Mouse (Mus musculus): ENCODE measurements around the gene Rapgef4. TPM values are rescaled to one million over a fixed set of nuclear protein-coding genes. Genes with fewer than 3 reads are reported as not detected.

Rapgef4 gene
- polyA plus RNA-seq, 1 experiment = not detected

- TF ChIP-seq GATA1 (IDR thresholded peaks at IDR 0.05; ENCODE audit: low read length) (no peak), TAL1 (IDR thresholded peaks at IDR 0.05; ENCODE audit: low read length) (no peak)
- no peaks in the 10 kb centered on the region for H3K36me3 ChIP-seq (ENCODE audit: control insufficient read depth)
- no peaks in the 10 kb centered on the region for H3K4me1 ChIP-seq (ENCODE audit: control insufficient read depth)
- no peaks in the 10 kb centered on the region for H3K9me3 ChIP-seq (ENCODE audit: control insufficient read depth, low read length)
- H3K4me3 ChIP-seq (replicated peaks) = no peak overlapping the region
- no peaks in the 10 kb centered on the region for H3K27me3 ChIP-seq (ENCODE audit: control insufficient read depth)
Observed at GRCm38 (mm10) chr2:72179600-72180301, 198.7 kb downstream of the Rapgef4 start.

GRCm38 (mm10) chr2:72181443-72181842 is 200.4 kb downstream of the Rapgef4 start:
- no peak for TF ChIP-seq TAL1 (IDR thresholded peaks at IDR 0.05; ENCODE audit: low read length)
- TF ChIP-seq GATA1 (IDR thresholded peaks at IDR 0.05; ENCODE audit: low read length) = no peak
- no peak overlapping the region for H3K4me3 ChIP-seq (replicated peaks)
- no peaks in the 10 kb centered on the region for H3K36me3 ChIP-seq (ENCODE audit: control insufficient read depth)
- H3K9me3 ChIP-seq (ENCODE audit: control insufficient read depth, low read length) = no peaks in the 10 kb centered on the region
- H3K4me1 ChIP-seq (ENCODE audit: control insufficient read depth) = no peaks in the 10 kb centered on the region
- no peaks in the 10 kb centered on the region for H3K27me3 ChIP-seq (ENCODE audit: control insufficient read depth)

- no peaks in the 10 kb centered on the region for H3K27me3 ChIP-seq (ENCODE audit: control insufficient read depth)
- no peaks in the 10 kb centered on the region for H3K4me1 ChIP-seq (ENCODE audit: control insufficient read depth)
- H3K36me3 ChIP-seq (ENCODE audit: control insufficient read depth) = no peaks in the 10 kb centered on the region
- TF ChIP-seq TAL1 (IDR thresholded peaks at IDR 0.05; ENCODE audit: low read length) = no peak
- no peak for TF ChIP-seq GATA1 (IDR thresholded peaks at IDR 0.05; ENCODE audit: low read length)
- no peak overlapping the region for H3K4me3 ChIP-seq (replicated peaks)
- H3K9me3 ChIP-seq (ENCODE audit: control insufficient read depth, low read length) = no peaks in the 10 kb centered on the region
Observed at GRCm38 (mm10) chr2:72183751-72184150, 202.7 kb downstream of the Rapgef4 start.

- H3K4me3 ChIP-seq (replicated peaks) = no peak overlapping the region
Observed at GRCm38 (mm10) chr2:72196190-72196965, 215.3 kb downstream of the Rapgef4 start.

GRCm38 (mm10) chr2:72197026-72197425 is 216.0 kb downstream of the Rapgef4 start:
- no peak for TF ChIP-seq GATA1 (IDR thresholded peaks at IDR 0.05; ENCODE audit: low read length)
- TF ChIP-seq TAL1 (IDR thresholded peaks at IDR 0.05; ENCODE audit: low read length) = no peak
- H3K4me1 ChIP-seq (ENCODE audit: control insufficient read depth) = peaks cover 2% of the 10 kb centered on the region
- no peak overlapping the region for H3K4me3 ChIP-seq (replicated peaks)
- H3K36me3 ChIP-seq (ENCODE audit: control insufficient read depth) = peaks cover 2% of the 10 kb centered on the region; the same call in 1 of the 2 replicates
- no peaks in the 10 kb centered on the region for H3K9me3 ChIP-seq (ENCODE audit: control insufficient read depth, low read length)
- H3K27me3 ChIP-seq (ENCODE audit: control insufficient read depth) = no peaks in the 10 kb centered on the region

More at GRCm38 (mm10) chr2:72196190-72196965, 215.3 kb downstream of the Rapgef4 start:
- no peak for TF ChIP-seq GATA1 (IDR thresholded peaks at IDR 0.05; ENCODE audit: low read length)
- no peak for TF ChIP-seq TAL1 (IDR thresholded peaks at IDR 0.05; ENCODE audit: low read length)
- Histone ChIP-seq H3K27me3 (ENCODE audit: control insufficient read depth) (no peaks in the 10 kb centered on the region), H3K36me3 (ENCODE audit: control insufficient read depth) (peaks cover 2% of the 10 kb centered on the region; the same call in 1 of the 2 replicates), H3K4me1 (ENCODE audit: control insufficient read depth) (peaks cover 2% of the 10 kb centered on the region), H3K9me3 (ENCODE audit: control insufficient read depth, low read length) (peaks cover 4% of the 10 kb centered on the region)

- Histone ChIP-seq H3K4me3 (replicated peaks) (no peak overlapping the region), H3K4me1 (ENCODE audit: control insufficient read depth) (peaks cover 2% of the 10 kb centered on the region), H3K27me3 (ENCODE audit: control insufficient read depth) (no peaks in the 10 kb centered on the region), H3K36me3 (ENCODE audit: control insufficient read depth) (peaks cover 2% of the 10 kb centered on the region; the same call in 1 of the 2 replicates), H3K9me3 (ENCODE audit: control insufficient read depth, low read length) (no peaks in the 10 kb centered on the region)
- no peak for TF ChIP-seq GATA1 (IDR thresholded peaks at IDR 0.05; ENCODE audit: low read length)
- TF ChIP-seq TAL1 (IDR thresholded peaks at IDR 0.05; ENCODE audit: low read length) = no peak
Observed at GRCm38 (mm10) chr2:72199451-72199850, 218.4 kb downstream of the Rapgef4 start.

- Histone ChIP-seq H3K27me3 (ENCODE audit: control insufficient read depth) (no peaks in the 10 kb centered on the region), H3K4me1 (ENCODE audit: control insufficient read depth) (no peaks in the 10 kb centered on the region), H3K9me3 (ENCODE audit: control insufficient read depth, low read length) (no peaks in the 10 kb centered on the region), H3K36me3 (ENCODE audit: control insufficient read depth) (no peaks in the 10 kb centered on the region), H3K4me3 (replicated peaks) (no peak overlapping the region)
- no peak for TF ChIP-seq TAL1 (IDR thresholded peaks at IDR 0.05; ENCODE audit: low read length)
- TF ChIP-seq GATA1 (IDR thresholded peaks at IDR 0.05; ENCODE audit: low read length) = no peak
Observed at GRCm38 (mm10) chr2:72201506-72201905, 220.5 kb downstream of the Rapgef4 start.

GRCm38 (mm10) chr2:72202252-72202651 is 221.2 kb downstream of the Rapgef4 start:
- Histone ChIP-seq H3K4me1 (ENCODE audit: control insufficient read depth) (no peaks in the 10 kb centered on the region), H3K4me3 (replicated peaks) (no peak overlapping the region), H3K9me3 (ENCODE audit: control insufficient read depth, low read length) (no peaks in the 10 kb centered on the region), H3K27me3 (ENCODE audit: control insufficient read depth) (no peaks in the 10 kb centered on the region), H3K36me3 (ENCODE audit: control insufficient read depth) (no peaks in the 10 kb centered on the region)
- no peak for TF ChIP-seq GATA1 (IDR thresholded peaks at IDR 0.05; ENCODE audit: low read length)
- no peak for TF ChIP-seq TAL1 (IDR thresholded peaks at IDR 0.05; ENCODE audit: low read length)

- TF ChIP-seq TAL1 (IDR thresholded peaks at IDR 0.05; ENCODE audit: low read length) (no peak), GATA1 (IDR thresholded peaks at IDR 0.05; ENCODE audit: low read length) (no peak)
- H3K4me3 ChIP-seq (replicated peaks) = no peak overlapping the region
- no peaks in the 10 kb centered on the region for H3K4me1 ChIP-seq (ENCODE audit: control insufficient read depth)
- H3K9me3 ChIP-seq (ENCODE audit: control insufficient read depth, low read length) = no peaks in the 10 kb centered on the region
- no peaks in the 10 kb centered on the region for H3K27me3 ChIP-seq (ENCODE audit: control insufficient read depth)
- H3K36me3 ChIP-seq (ENCODE audit: control insufficient read depth) = no peaks in the 10 kb centered on the region
Observed at GRCm38 (mm10) chr2:72203609-72204008, 222.6 kb downstream of the Rapgef4 start.
